Mouse (Mus musculus) embryonic facial prominence, embryonic 13.5 days (tissue): Measurements from ENCODE around the gene Tnnt3. TPM values are rescaled to one million over a fixed set of nuclear protein-coding genes. Genes with fewer than 3 reads are reported as not detected.

ENCODE experiments used
- ATAC-seq: fragments of 200-750 bp; cut with Nextera tagmentation; 2 replicates; pipeline ENCODE4 v1.8.0; 2017; ENCODE audit warnings: low read depth; ENCODE audit not compliant: insufficient number of reproducible peaks, insufficient read depth, low FRiP score, low TSS enrichment
- H3K27ac ChIP-seq: fragments of 300-500 bp; sonication (generic); 2 replicates; pipeline ENCODE4 v1.5.1; 2015; ENCODE audit warnings: moderate library complexity, mild to moderate bottlenecking, inconsistent platforms
- H3K27me3 ChIP-seq: fragments of 300-500 bp; sonication (generic); 2 replicates; pipeline ENCODE4 v1.6.1; 2015; ENCODE audit warnings: mild to moderate bottlenecking, inconsistent platforms
- H3K36me3 ChIP-seq: fragments of 300-500 bp; sonication (generic); 2 replicates; pipeline ENCODE4 v1.6.1; 2015; ENCODE audit warnings: mild to moderate bottlenecking, inconsistent platforms
- H3K4me1 ChIP-seq: fragments of 300-500 bp; sonication (generic); 2 replicates; pipeline ENCODE4 v1.6.1; 2015; ENCODE audit warnings: inconsistent platforms
- H3K4me2 ChIP-seq: fragments of 300-500 bp; sonication (generic); 2 replicates; pipeline ENCODE4 v1.6.1; 2015; ENCODE audit warnings: moderate library complexity, mild to moderate bottlenecking, inconsistent platforms
- H3K4me3 ChIP-seq: fragments of 300-500 bp; sonication (generic); 2 replicates; pipeline ENCODE4 v1.5.1; 2015; ENCODE audit warnings: mild to moderate bottlenecking, inconsistent platforms
- H3K9ac ChIP-seq: fragments of 300-500 bp; sonication (generic); 2 replicates; pipeline ENCODE4 v1.6.1; 2015; ENCODE audit warnings: mild to moderate bottlenecking, inconsistent platforms
- H3K9me3 ChIP-seq: fragments of 300-500 bp; sonication (generic); 2 replicates; pipeline ENCODE4 v1.6.1; 2016; ENCODE audit warnings: inconsistent platforms
- WGBS: fragments of 180-500 bp; shearing (Covaris S2); methylation state at CpG from one replicate; pipeline ENCODE4 v1.1.7; 2015; ENCODE audit warnings: mixed read lengths; 5-methylcytosine and 5-hydroxymethylcytosine counted together
- polyA plus RNA-seq: library from polyadenylated mRNA; unstranded; fragments of >200 nt; fragmentation: Nextera tagmentation; extraction: Ambion mirVana; gene quantifications from 2 replicates; pipeline ENCODE4 v1.2.1, GENCODE M21; 2015

Tnnt3 gene
- polyA plus RNA-seq, 1 experiment from 2014 or later: 5.8 TPM

GRCm38 (mm10) chr7:142476795-142477452 is 21.7 kb upstream of the Tnnt3 start:
- Histone ChIP-seq H3K4me1 (peaks cover 52% of the 10 kb centered on the region), H3K4me3 (no peak overlapping the region), H3K27me3 (no peaks in the 10 kb centered on the region), H3K4me2 (no peak overlapping the region), H3K9ac (no peak overlapping the region), H3K27ac (peak overlapping the region; percentile 40; the same call in 1 of the 2 replicates), H3K9me3 (no peaks in the 10 kb centered on the region), H3K36me3 (no peaks in the 10 kb centered on the region; the same call in 1 of the 2 replicates)
- ATAC-seq: no peak
- whole genome bisulfite sequencing: 89% methylated on average over 13 of the region's 13 CpGs

- H3K9me3 ChIP-seq: no peaks in the 10 kb centered on the region
- H3K27ac ChIP-seq: peak overlapping the region; percentile 22; the same call in 1 of the 2 replicates
- H3K4me2 ChIP-seq: no peak overlapping the region
- H3K27me3 ChIP-seq: no peaks in the 10 kb centered on the region
- no peaks in the 10 kb centered on the region; the same call in 1 of the 2 replicates for H3K36me3 ChIP-seq
- peaks cover 52% of the 10 kb centered on the region for H3K4me1 ChIP-seq
- H3K4me3 ChIP-seq: no peak overlapping the region
- no peak for ATAC-seq
- no peak overlapping the region for H3K9ac ChIP-seq
- WGBS: 80% methylated on average over 6 of the region's 6 CpGs
Measured at GRCm38 (mm10) chr7:142478001-142478400, 20.6 kb upstream of the Tnnt3 start.

GRCm38 (mm10) chr7:142478574-142478973 is 20.1 kb upstream of the Tnnt3 start:
- no peak overlapping the region for H3K4me3 ChIP-seq
- no peaks in the 10 kb centered on the region for H3K9me3 ChIP-seq
- H3K36me3 ChIP-seq: no peaks in the 10 kb centered on the region; the same call in 1 of the 2 replicates
- 0 out of 2 replicates have a peak overlapping the region, but pooled peaks have one; percentile 16 for H3K27ac ChIP-seq
- no peak overlapping the region for H3K4me2 ChIP-seq
- no peak overlapping the region for H3K9ac ChIP-seq
- WGBS: 73% methylated on average over 2 of the region's 2 CpGs
- H3K27me3 ChIP-seq: no peaks in the 10 kb centered on the region
- peaks cover 52% of the 10 kb centered on the region for H3K4me1 ChIP-seq
- ATAC-seq: no peak

GRCm38 (mm10) chr7:142479307-142479706 is 19.3 kb upstream of the Tnnt3 start:
- ATAC-seq: no peak
- H3K4me2 ChIP-seq: no peak overlapping the region
- no peaks in the 10 kb centered on the region; the same call in 1 of the 2 replicates for H3K36me3 ChIP-seq
- H3K9ac ChIP-seq: no peak overlapping the region
- H3K9me3 ChIP-seq: no peaks in the 10 kb centered on the region
- no peak overlapping the region for H3K4me3 ChIP-seq
- H3K27ac ChIP-seq: peak overlapping the region; percentile 99; the same call in 1 of the 2 replicates
- H3K27me3 ChIP-seq: no peaks in the 10 kb centered on the region
- peaks cover 59% of the 10 kb centered on the region for H3K4me1 ChIP-seq

GRCm38 (mm10) chr7:142479886-142480285 is 18.8 kb upstream of the Tnnt3 start:
- no peaks in the 10 kb centered on the region for H3K27me3 ChIP-seq
- 95% methylated on average over 3 of the region's 3 CpGs for WGBS
- ATAC-seq: no peak
- H3K4me3 ChIP-seq: no peak overlapping the region
- no peaks in the 10 kb centered on the region for H3K9me3 ChIP-seq
- H3K4me1 ChIP-seq: peaks cover 58% of the 10 kb centered on the region
- H3K27ac ChIP-seq: peak overlapping the region; percentile 99
- no peak overlapping the region for H3K4me2 ChIP-seq
- no peak overlapping the region for H3K9ac ChIP-seq
- H3K36me3 ChIP-seq: no peaks in the 10 kb centered on the region; the same call in 1 of the 2 replicates

- no peak for ATAC-seq
- no peaks in the 10 kb centered on the region; the same call in 1 of the 2 replicates for H3K36me3 ChIP-seq
- no peak overlapping the region for H3K4me2 ChIP-seq
- peak overlapping the region; percentile 99 for H3K27ac ChIP-seq
- H3K9me3 ChIP-seq: no peaks in the 10 kb centered on the region
- no peaks in the 10 kb centered on the region for H3K27me3 ChIP-seq
- peaks cover 54% of the 10 kb centered on the region for H3K4me1 ChIP-seq
- H3K9ac ChIP-seq: 0 out of 2 replicates have a peak overlapping the region, but pooled peaks have one; percentile 71
- 94% methylated on average over 3 of the region's 3 CpGs for WGBS
- no peak overlapping the region for H3K4me3 ChIP-seq
Measured at GRCm38 (mm10) chr7:142480661-142481060, 18.0 kb upstream of the Tnnt3 start.

- 8% methylated on average over 5 of the region's 5 CpGs for WGBS
- no peak for ATAC-seq
- H3K27ac ChIP-seq: peak overlapping the region; percentile 99
- H3K36me3 ChIP-seq: no peaks in the 10 kb centered on the region; the same call in 1 of the 2 replicates
- peaks cover 53% of the 10 kb centered on the region for H3K4me1 ChIP-seq
- peak overlapping the region; percentile 24; the same call in 1 of the 2 replicates for H3K4me3 ChIP-seq
- H3K9me3 ChIP-seq: no peaks in the 10 kb centered on the region
- H3K9ac ChIP-seq: peak overlapping the region; percentile 71; the same call in 1 of the 2 replicates
- H3K4me2 ChIP-seq: peak overlapping the region; percentile 54
- H3K27me3 ChIP-seq: no peaks in the 10 kb centered on the region
Measured at GRCm38 (mm10) chr7:142481186-142481567, 17.5 kb upstream of the Tnnt3 start.

- H3K9ac ChIP-seq: peak overlapping the region; percentile 71
- peak overlapping the region; percentile 54 for H3K4me2 ChIP-seq
- WGBS: 3% methylated on average over 22 of the region's 22 CpGs
- H3K4me1 ChIP-seq: peaks cover 58% of the 10 kb centered on the region
- H3K27me3 ChIP-seq: no peaks in the 10 kb centered on the region
- peak overlapping the region; percentile 99 for H3K27ac ChIP-seq
- H3K36me3 ChIP-seq: no peaks in the 10 kb centered on the region; the same call in 1 of the 2 replicates
- ATAC-seq: peak; percentile 86
- H3K9me3 ChIP-seq: no peaks in the 10 kb centered on the region
- peak overlapping the region; percentile 24 for H3K4me3 ChIP-seq
Measured at GRCm38 (mm10) chr7:142481568-142482255, 16.9 kb upstream of the Tnnt3 start.

GRCm38 (mm10) chr7:142482256-142482609 is 16.4 kb upstream of the Tnnt3 start:
- Histone ChIP-seq H3K4me2 (peak overlapping the region; percentile 54), H3K4me3 (0 out of 2 replicates have a peak overlapping the region, but pooled peaks have one; percentile 4), H3K9ac (peak overlapping the region; percentile 71), H3K4me1 (peaks cover 63% of the 10 kb centered on the region), H3K27ac (peak overlapping the region; percentile 99), H3K36me3 (no peaks in the 10 kb centered on the region), H3K9me3 (no peaks in the 10 kb centered on the region), H3K27me3 (no peaks in the 10 kb centered on the region)
- 9% methylated on average over 6 of the region's 6 CpGs for WGBS
- ATAC-seq: peak; percentile 13; the same call in 1 of the 2 replicates

- Histone ChIP-seq H3K4me3 (no peak overlapping the region), H3K4me2 (peak overlapping the region; percentile 54; the same call in 1 of the 2 replicates), H3K27ac (peak overlapping the region; percentile 99), H3K27me3 (no peaks in the 10 kb centered on the region), H3K36me3 (no peaks in the 10 kb centered on the region), H3K4me1 (peaks cover 72% of the 10 kb centered on the region), H3K9ac (peak overlapping the region; percentile 49; the same call in 1 of the 2 replicates), H3K9me3 (no peaks in the 10 kb centered on the region)
- 29% methylated on average over 11 of the region's 11 CpGs for WGBS
- no peak for ATAC-seq
Measured at GRCm38 (mm10) chr7:142483136-142483535, 15.5 kb upstream of the Tnnt3 start.

- WGBS: 71% methylated on average over 12 of the region's 12 CpGs
- no peak for ATAC-seq
- H3K27ac ChIP-seq: peak overlapping the region; percentile 49
Measured at GRCm38 (mm10) chr7:142484780-142485179, 13.9 kb upstream of the Tnnt3 start.

More at GRCm38 (mm10) chr7:142484780-142485179, 13.9 kb upstream of the Tnnt3 start:
- Histone ChIP-seq H3K9ac (no peak overlapping the region), H3K27me3 (no peaks in the 10 kb centered on the region), H3K4me2 (no peak overlapping the region), H3K4me3 (no peak overlapping the region), H3K36me3 (peaks cover 7% of the 10 kb centered on the region; the same call in 1 of the 2 replicates), H3K9me3 (no peaks in the 10 kb centered on the region), H3K4me1 (peaks cover 81% of the 10 kb centered on the region)
